Mouse (Mus musculus) testis, adult 2 months (tissue): ENCODE measurements around the gene Ezr.

Experiments
- CTCF ChIP-seq: fragments of 200-500 bp; IDR thresholded peaks from 2 replicates; pipeline ENCODE4 v1.5.1; 2012; ENCODE audit warnings: low read depth, mild to moderate bottlenecking, inconsistent platforms, low read length, moderate library complexity; ENCODE audit not compliant: control insufficient read depth, insufficient read depth, insufficient replicate concordance
- POLR2A ChIP-seq: fragments of 200-500 bp; IDR thresholded peaks from 2 replicates; pipeline ENCODE4 v1.6.1; 2012; ENCODE audit warnings: low read depth, mild to moderate bottlenecking, inconsistent platforms, low read length, moderate library complexity; ENCODE audit not compliant: control insufficient read depth

DNA sequence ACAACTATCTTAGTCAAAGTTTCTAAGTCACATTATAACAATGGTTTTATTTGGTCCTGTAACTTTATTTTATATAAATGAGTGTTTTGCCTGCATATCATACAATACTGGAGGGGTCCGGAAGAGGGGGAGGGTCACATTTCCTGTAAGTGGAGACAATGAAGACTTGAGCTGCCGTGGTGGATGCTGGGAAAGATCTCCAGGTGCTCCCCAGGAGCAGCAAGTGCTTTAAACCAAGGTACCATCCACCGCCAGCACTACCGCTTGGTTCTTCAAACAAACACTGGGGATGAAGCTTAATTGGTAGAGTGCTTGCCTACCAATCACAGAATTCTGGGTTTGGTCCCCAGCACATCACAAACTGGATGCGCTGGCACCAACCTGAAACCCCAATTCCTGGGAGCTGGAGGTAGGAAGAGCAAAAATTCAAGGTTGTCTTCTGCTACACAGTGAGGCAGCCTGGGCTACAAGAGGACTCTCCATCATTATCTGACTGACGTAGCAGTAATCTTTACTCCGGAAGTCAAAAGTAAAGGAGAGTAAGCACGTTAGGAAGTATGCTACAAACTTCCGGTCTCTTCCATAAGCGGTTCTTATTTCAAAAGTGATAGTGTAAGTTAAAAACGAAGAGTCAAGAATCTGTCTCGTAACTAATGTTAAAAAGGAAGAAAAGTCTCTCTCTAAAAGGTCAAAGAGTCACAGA is 4.8 kb downstream of the Ezr start:
- TF ChIP-seq CTCF, result no peak
- no peak for TF ChIP-seq POLR2A
